Mouse (Mus musculus) embryonic facial prominence, embryonic 12.5 days (tissue): ENCODE results near the gene Htr1f. TPM values are rescaled to one million over a fixed set of nuclear protein-coding genes. Genes with fewer than 3 reads are reported as not detected.

ENCODE experiments used
- ATAC-seq: fragments of 200-750 bp; cut with Nextera tagmentation; 2 replicates; pipeline ENCODE4 v1.8.0; 2017; ENCODE audit not compliant: insufficient number of reproducible peaks, insufficient read depth, low FRiP score, low TSS enrichment
- H3K27ac ChIP-seq: fragments of 300-500 bp; sonication (generic); 2 replicates; pipeline ENCODE4 v1.5.1; 2016; ENCODE audit warnings: mild to moderate bottlenecking
- H3K27me3 ChIP-seq: fragments of 300-500 bp; sonication (generic); 2 replicates; pipeline ENCODE4 v1.6.1; 2016; ENCODE audit warnings: mild to moderate bottlenecking, moderate library complexity
- H3K36me3 ChIP-seq: fragments of 300-500 bp; sonication (generic); 2 replicates; pipeline ENCODE4 v1.6.1; 2016; ENCODE audit warnings: mild to moderate bottlenecking
- H3K4me1 ChIP-seq: fragments of 300-500 bp; sonication (generic); 2 replicates; pipeline ENCODE4 v1.6.1; 2016
- H3K4me2 ChIP-seq: fragments of 300-500 bp; sonication (generic); replicated peaks from 2 replicates; pipeline ENCODE4 v1.6.1; 2016; ENCODE audit warnings: mild to moderate bottlenecking, moderate library complexity
- H3K4me3 ChIP-seq: fragments of 300-500 bp; sonication (generic); 2 replicates; pipeline ENCODE4 v1.5.1; 2016; ENCODE audit warnings: mild to moderate bottlenecking
- H3K9ac ChIP-seq: fragments of 300-500 bp; sonication (generic); 2 replicates; pipeline ENCODE4 v1.6.1; 2016; ENCODE audit warnings: mild to moderate bottlenecking, moderate library complexity
- H3K9me3 ChIP-seq: fragments of 300-500 bp; sonication (generic); 2 replicates; pipeline ENCODE4 v1.6.1; 2016; ENCODE audit warnings: mild to moderate bottlenecking, moderate library complexity
- WGBS: fragments of 180-500 bp; shearing (Covaris S2); methylation state at CpG from one replicate; pipeline ENCODE4 v1.1.7; 2016; 5-methylcytosine and 5-hydroxymethylcytosine counted together
- polyA plus RNA-seq: library from polyadenylated mRNA; unstranded; fragments of >200 nt; fragmentation: Nextera tagmentation; extraction: Ambion mirVana; gene quantifications from 2 replicates; pipeline ENCODE4 v1.2.1, GENCODE M21; 2016

The Htr1f gene
- polyA plus RNA-seq, 1 experiment from 2014 or later, result 0.26 TPM

- Histone ChIP-seq H3K4me2 (no peak overlapping the region), H3K27ac (no peak overlapping the region), H3K27me3 (no peaks in the 10 kb centered on the region), H3K9ac (no peak overlapping the region; the same call in 1 of the 2 replicates), H3K9me3 (no peaks in the 10 kb centered on the region), H3K4me1 (no peaks in the 10 kb centered on the region), H3K4me3 (no peak overlapping the region), H3K36me3 (no peaks in the 10 kb centered on the region)
- no peak for ATAC-seq
- 88% methylated on average over 1 of the region's 1 CpGs for WGBS
These were observed 170.9 kb downstream of the Htr1f start for GRCm38 (mm10) chr16:64934793-64935192.

GRCm38 (mm10) chr16:64934011-64934410, 171.6 kb downstream of the Htr1f start:
- WGBS, result 63% methylated on average over 1 of the region's 1 CpGs
- no peak for ATAC-seq
- Histone ChIP-seq H3K4me3 (no peak overlapping the region), H3K27me3 (no peaks in the 10 kb centered on the region), H3K4me2 (no peak overlapping the region), H3K36me3 (no peaks in the 10 kb centered on the region), H3K9me3 (no peaks in the 10 kb centered on the region), H3K4me1 (no peaks in the 10 kb centered on the region), H3K27ac (no peak overlapping the region), H3K9ac (no peak overlapping the region; the same call in 1 of the 2 replicates)

- no peak for ATAC-seq
- Histone ChIP-seq H3K9ac (no peak overlapping the region), H3K36me3 (no peaks in the 10 kb centered on the region), H3K9me3 (no peaks in the 10 kb centered on the region), H3K4me1 (no peaks in the 10 kb centered on the region), H3K27ac (no peak overlapping the region), H3K4me2 (no peak overlapping the region), H3K27me3 (no peaks in the 10 kb centered on the region), H3K4me3 (no peak overlapping the region)
- WGBS, result 44% methylated on average over 9 of the region's 9 CpGs
These were observed 182.2 kb downstream of the Htr1f start for GRCm38 (mm10) chr16:64923500-64923899.

- Histone ChIP-seq H3K4me2 (no peak overlapping the region), H3K9me3 (no peaks in the 10 kb centered on the region), H3K4me1 (no peaks in the 10 kb centered on the region), H3K27ac (no peak overlapping the region), H3K27me3 (no peaks in the 10 kb centered on the region), H3K9ac (no peak overlapping the region), H3K4me3 (no peak overlapping the region), H3K36me3 (no peaks in the 10 kb centered on the region)
- 69% methylated on average over 10 of the region's 10 CpGs for WGBS
- no peak for ATAC-seq
These were observed 196.9 kb downstream of the Htr1f start for GRCm38 (mm10) chr16:64908747-64909146.

GRCm38 (mm10) chr16:64907112-64907511, 198.5 kb downstream of the Htr1f start:
- no peak overlapping the region for H3K4me2 ChIP-seq
- no peaks in the 10 kb centered on the region for H3K9me3 ChIP-seq
- ATAC-seq, result no peak; the same call in 1 of the 2 replicates
- H3K27me3 ChIP-seq, result no peaks in the 10 kb centered on the region
- H3K27ac ChIP-seq, result no peak overlapping the region
- no peaks in the 10 kb centered on the region for H3K36me3 ChIP-seq
- no peaks in the 10 kb centered on the region for H3K4me1 ChIP-seq
- no peak overlapping the region for H3K9ac ChIP-seq
- 37% methylated on average over 3 of the region's 3 CpGs for WGBS
- H3K4me3 ChIP-seq, result no peak overlapping the region

- Histone ChIP-seq H3K27me3 (no peaks in the 10 kb centered on the region), H3K4me3 (no peak overlapping the region), H3K36me3 (no peaks in the 10 kb centered on the region), H3K27ac (no peak overlapping the region), H3K4me2 (no peak overlapping the region), H3K9ac (no peak overlapping the region), H3K9me3 (no peaks in the 10 kb centered on the region), H3K4me1 (no peaks in the 10 kb centered on the region)
- no peak for ATAC-seq
- 42% methylated on average over 2 of the region's 2 CpGs for WGBS
These were observed 202.3 kb downstream of the Htr1f start for GRCm38 (mm10) chr16:64903328-64903727.

GRCm38 (mm10) chr16:64899084-64899483, 206.6 kb downstream of the Htr1f start:
- Histone ChIP-seq H3K4me2 (no peak overlapping the region), H3K9ac (no peak overlapping the region), H3K4me1 (no peaks in the 10 kb centered on the region), H3K36me3 (no peaks in the 10 kb centered on the region), H3K4me3 (no peak overlapping the region), H3K27me3 (no peaks in the 10 kb centered on the region), H3K27ac (no peak overlapping the region), H3K9me3 (no peaks in the 10 kb centered on the region)
- no peak for ATAC-seq
- 81% methylated on average over 2 of the region's 2 CpGs for WGBS

- H3K27me3 ChIP-seq, result no peaks in the 10 kb centered on the region
- H3K9ac ChIP-seq, result no peak overlapping the region
- H3K4me1 ChIP-seq, result no peaks in the 10 kb centered on the region
- H3K9me3 ChIP-seq, result no peaks in the 10 kb centered on the region
- H3K27ac ChIP-seq, result no peak overlapping the region
- no peak overlapping the region for H3K4me2 ChIP-seq
- no peak overlapping the region for H3K4me3 ChIP-seq
- WGBS, result 93% methylated on average over 3 of the region's 3 CpGs
- ATAC-seq, result no peak
- no peaks in the 10 kb centered on the region for H3K36me3 ChIP-seq
These were observed 216.2 kb downstream of the Htr1f start for GRCm38 (mm10) chr16:64889496-64889895.

- 0 out of 2 replicates have a peak, but pooled peaks cover 3% of the 10 kb centered on the region for H3K4me1 ChIP-seq
- H3K36me3 ChIP-seq, result no peaks in the 10 kb centered on the region
- no peak overlapping the region for H3K27ac ChIP-seq
- H3K9ac ChIP-seq, result no peak overlapping the region
- no peak overlapping the region for H3K4me2 ChIP-seq
- WGBS, result 45% methylated on average over 4 of the region's 4 CpGs
- no peak overlapping the region for H3K4me3 ChIP-seq
- H3K27me3 ChIP-seq, result no peaks in the 10 kb centered on the region
- no peak for ATAC-seq
- H3K9me3 ChIP-seq, result no peaks in the 10 kb centered on the region
These were observed 220.1 kb downstream of the Htr1f start for GRCm38 (mm10) chr16:64885547-64885946.

- 44% methylated on average over 2 of the region's 3 CpGs for WGBS
These were observed 220.5 kb downstream of the Htr1f start for GRCm38 (mm10) chr16:64885142-64885541.

GRCm38 (mm10) chr16:64884420-64884838, 221.2 kb downstream of the Htr1f start:
- WGBS, result 18% methylated on average over 3 of the region's 3 CpGs
- H3K9me3 ChIP-seq, result no peaks in the 10 kb centered on the region

More at GRCm38 (mm10) chr16:64885142-64885541, 220.5 kb downstream of the Htr1f start:
- Histone ChIP-seq H3K4me1 (0 out of 2 replicates have a peak, but pooled peaks cover 3% of the 10 kb centered on the region), H3K27me3 (no peaks in the 10 kb centered on the region), H3K9me3 (no peaks in the 10 kb centered on the region), H3K27ac (no peak overlapping the region), H3K9ac (no peak overlapping the region), H3K36me3 (no peaks in the 10 kb centered on the region), H3K4me3 (no peak overlapping the region), H3K4me2 (no peak overlapping the region)
- ATAC-seq, result no peak

GRCm38 (mm10) chr16:64883896-64884295, 221.8 kb downstream of the Htr1f start:
- ATAC-seq, result no peak
- Histone ChIP-seq H3K27ac (no peak overlapping the region), H3K9ac (no peak overlapping the region), H3K4me3 (no peak overlapping the region), H3K27me3 (no peaks in the 10 kb centered on the region), H3K4me1 (0 out of 2 replicates have a peak, but pooled peaks cover 3% of the 10 kb centered on the region), H3K9me3 (no peaks in the 10 kb centered on the region), H3K36me3 (no peaks in the 10 kb centered on the region), H3K4me2 (no peak overlapping the region)
- WGBS, result 77% methylated on average over 5 of the region's 5 CpGs

More at GRCm38 (mm10) chr16:64884420-64884838, 221.2 kb downstream of the Htr1f start:
- H3K9ac ChIP-seq, result no peak overlapping the region
- no peak overlapping the region for H3K4me2 ChIP-seq
- no peak overlapping the region for H3K4me3 ChIP-seq
- no peaks in the 10 kb centered on the region for H3K36me3 ChIP-seq
- 0 out of 2 replicates have a peak, but pooled peaks cover 3% of the 10 kb centered on the region for H3K4me1 ChIP-seq
- H3K27me3 ChIP-seq, result no peaks in the 10 kb centered on the region
- no peak overlapping the region for H3K27ac ChIP-seq
- ATAC-seq, result no peak
